Mouse (Mus musculus) forebrain, embryonic 14.5 days (tissue): ENCODE measurements around the gene Abcd1. TPM values are rescaled to one million over a fixed set of nuclear protein-coding genes. Genes with fewer than 3 reads are reported as not detected.

Source experiments
- ATAC-seq: fragments of 200-750 bp; cut with Nextera tagmentation; 2 replicates; pipeline ENCODE4 v1.8.0; 2017; ENCODE audit warnings: mild to moderate bottlenecking, moderate library complexity
- DNase-seq: peaks from one replicate; pipeline ENCODE4 v3.0.0-alpha.2; 2015; ENCODE audit warnings: low spot score
- H3K27ac ChIP-seq: fragments of 300-500 bp; sonication (generic); 2 replicates; pipeline ENCODE4 v1.5.1; 2014; ENCODE audit warnings: low read depth, mild to moderate bottlenecking, control low read depth, low read length, moderate library complexity
- H3K27me3 ChIP-seq: fragments of 300-500 bp; sonication (generic); replicated peaks from 2 replicates; pipeline ENCODE4 v1.6.1; 2014; ENCODE audit warnings: low read length, control low read depth, mixed read lengths; ENCODE audit not compliant: control insufficient read depth, insufficient read depth
- H3K36me3 ChIP-seq: fragments of 300-500 bp; sonication (generic); 2 replicates; pipeline ENCODE4 v1.6.1; 2014; ENCODE audit warnings: low read length, control low read depth; ENCODE audit not compliant: control insufficient read depth, insufficient read depth
- H3K4me1 ChIP-seq: fragments of 300-500 bp; sonication (generic); 2 replicates; pipeline ENCODE4 v1.6.1; 2014; ENCODE audit warnings: antibody characterized with exemption, low read length, control low read depth; ENCODE audit not compliant: control insufficient read depth, insufficient read depth
- H3K4me2 ChIP-seq: fragments of 300-500 bp; sonication (generic); 2 replicates; pipeline ENCODE4 v1.6.1; 2014; ENCODE audit warnings: mild to moderate bottlenecking, control low read depth, low read length
- H3K4me3 ChIP-seq: fragments of 300-500 bp; sonication (generic); 2 replicates; pipeline ENCODE4 v1.5.1; 2014; ENCODE audit warnings: low read depth, low read length, control low read depth
- H3K9ac ChIP-seq: fragments of 300-500 bp; sonication (generic); 2 replicates; pipeline ENCODE4 v1.6.1; 2014; ENCODE audit warnings: mild to moderate bottlenecking, low read length, control low read depth, moderate library complexity
- H3K9me3 ChIP-seq: fragments of 300-500 bp; sonication (generic); replicated peaks from 2 replicates; pipeline ENCODE4 v1.6.1; 2016; ENCODE audit warnings: low read length, control low read depth, mixed read lengths; ENCODE audit not compliant: control insufficient read depth
- WGBS: fragments of 180-500 bp; shearing (Covaris S2); extraction: QIAGEN DNeasy Blood & Tissue Kit; methylation state at CpG from one replicate; pipeline ENCODE4 v1.1.7; 2014; 5-methylcytosine and 5-hydroxymethylcytosine counted together
- polyA plus RNA-seq: library from polyadenylated mRNA; unstranded; fragments of >200 nt; fragmentation: Nextera tagmentation; extraction: Ambion mirVana; gene quantifications from 2 replicates; pipeline ENCODE4 v1.2.1, GENCODE M21; 2014

The Abcd1 gene
- polyA plus RNA-seq, 1 experiment from 2014 or later, result 7.3 TPM

- H3K4me3 ChIP-seq, result no peak overlapping the region
- DNase-seq (no peak), ATAC-seq (no peak)
- H3K9me3 ChIP-seq, result no peaks in the 10 kb centered on the region
- H3K27ac ChIP-seq, result no peak overlapping the region
- no peaks in the 10 kb centered on the region for H3K36me3 ChIP-seq
- no peak overlapping the region for H3K9ac ChIP-seq
- H3K27me3 ChIP-seq, result no peaks in the 10 kb centered on the region
- WGBS, result 77% methylated on average over 13 of the region's 13 CpGs
- no peak overlapping the region for H3K4me2 ChIP-seq
- H3K4me1 ChIP-seq, result no peaks in the 10 kb centered on the region
These were observed 42.4 kb downstream of the Abcd1 start for GRCm38 (mm10) chrX:73758611-73759290.

DNA sequence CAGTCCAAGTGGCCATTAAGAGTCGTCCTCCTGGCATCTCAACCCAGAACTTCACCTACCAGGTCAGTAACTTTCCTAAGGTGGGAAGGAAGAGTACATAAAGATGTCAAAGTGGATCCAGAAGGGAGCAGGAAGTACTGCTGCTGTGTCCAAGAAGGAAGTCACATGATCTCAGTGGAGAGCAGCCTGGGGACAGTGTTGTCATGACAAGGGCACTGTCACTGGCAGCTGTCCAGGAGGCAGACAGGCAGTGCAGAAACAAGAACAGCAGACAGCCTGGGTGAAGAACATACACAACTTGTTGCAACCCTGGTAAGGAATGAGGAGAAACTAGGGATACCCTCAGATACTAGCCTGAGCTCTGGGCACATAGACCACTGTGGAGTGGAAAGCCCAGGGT is 48.9 kb downstream of the Abcd1 start:
- no peak for DNase-seq
- Histone ChIP-seq H3K4me3 (no peak overlapping the region), H3K4me1 (no peaks in the 10 kb centered on the region), H3K27ac (no peak overlapping the region), H3K36me3 (no peaks in the 10 kb centered on the region), H3K4me2 (no peak overlapping the region), H3K9ac (no peak overlapping the region), H3K27me3 (no peaks in the 10 kb centered on the region), H3K9me3 (no peaks in the 10 kb centered on the region)
- ATAC-seq, result no peak
- 50% methylated on average over 1 of the region's 1 CpGs for WGBS

GRCm38 (mm10) chrX:73767267-73767666 is 50.9 kb downstream of the Abcd1 start:
- H3K4me2 ChIP-seq, result no peak overlapping the region
- no peak overlapping the region for H3K4me3 ChIP-seq
- DNase-seq (no peak), ATAC-seq (no peak)
- 66% methylated on average over 9 of the region's 9 CpGs for WGBS
- no peaks in the 10 kb centered on the region for H3K9me3 ChIP-seq
- no peak overlapping the region for H3K9ac ChIP-seq
- no peaks in the 10 kb centered on the region for H3K4me1 ChIP-seq
- H3K36me3 ChIP-seq, result no peaks in the 10 kb centered on the region
- no peaks in the 10 kb centered on the region for H3K27me3 ChIP-seq
- H3K27ac ChIP-seq, result no peak overlapping the region

- Histone ChIP-seq H3K4me2 (no peak within 1 kb of the TSS), H3K9me3 (no peaks in the 10 kb centered on the region), H3K27me3 (no peaks in the 10 kb centered on the region), H3K4me3 (no peak within 1 kb of the TSS), H3K9ac (no peak within 1 kb of the TSS), H3K36me3 (peaks cover 22% of the 10 kb centered on the region), H3K27ac (no peak within 1 kb of the TSS), H3K4me1 (no peaks in the 10 kb centered on the region)
- DNase-seq (no peak), ATAC-seq (no peak; the same call in 1 of the 2 replicates)
- whole genome bisulfite sequencing, result 66% methylated on average over 9 of the region's 9 CpGs
These were observed 57.9 kb downstream of the Abcd1 start, which contains the start of gene Srpk3 for GRCm38 (mm10) chrX:73774168-73774760. Srpk3 (plus strand) TSS chrX:73774405.

DNA sequence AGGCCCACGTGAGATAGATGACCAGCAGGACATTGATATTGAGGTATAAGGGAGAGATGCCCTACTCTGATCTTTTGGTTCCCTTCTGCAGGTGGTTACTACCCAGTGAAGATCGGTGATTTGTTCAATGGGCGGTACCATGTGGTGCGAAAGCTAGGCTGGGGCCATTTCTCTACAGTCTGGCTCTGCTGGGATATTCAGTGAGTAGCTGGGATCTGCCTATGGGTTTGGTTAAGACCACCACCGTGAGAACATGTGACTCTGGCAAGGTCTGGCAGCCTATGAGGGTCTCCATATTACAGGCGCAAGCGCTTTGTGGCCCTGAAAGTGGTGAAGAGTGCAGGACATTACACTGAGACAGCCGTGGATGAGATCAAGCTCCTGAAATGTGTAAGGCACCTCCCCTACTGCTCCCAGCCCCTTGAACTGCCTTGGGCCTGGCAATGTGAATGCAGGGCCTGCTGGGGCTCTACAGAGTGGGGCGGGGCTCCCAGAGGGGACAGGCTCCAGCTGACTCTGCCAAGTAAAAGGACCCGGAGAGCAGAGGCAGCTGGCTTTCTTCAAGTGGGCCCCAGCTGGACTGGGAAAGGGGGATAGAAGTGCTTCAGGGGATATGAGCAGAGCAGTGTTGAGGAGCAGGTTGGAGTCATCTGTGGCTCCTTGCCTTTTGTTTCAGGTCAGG is 58.5 kb downstream of the Abcd1 start:
- no peak overlapping the region for H3K4me3 ChIP-seq
- no peak for DNase-seq
- no peaks in the 10 kb centered on the region for H3K4me1 ChIP-seq
- H3K36me3 ChIP-seq, result peaks cover 29% of the 10 kb centered on the region
- WGBS, result 72% methylated on average over 10 of the region's 10 CpGs
- peak; percentile 46; the same call in 1 of the 2 replicates for ATAC-seq
- no peak overlapping the region for H3K4me2 ChIP-seq
- H3K27ac ChIP-seq, result no peak overlapping the region
- no peaks in the 10 kb centered on the region for H3K27me3 ChIP-seq
- no peak overlapping the region for H3K9ac ChIP-seq
- no peaks in the 10 kb centered on the region for H3K9me3 ChIP-seq

DNA sequence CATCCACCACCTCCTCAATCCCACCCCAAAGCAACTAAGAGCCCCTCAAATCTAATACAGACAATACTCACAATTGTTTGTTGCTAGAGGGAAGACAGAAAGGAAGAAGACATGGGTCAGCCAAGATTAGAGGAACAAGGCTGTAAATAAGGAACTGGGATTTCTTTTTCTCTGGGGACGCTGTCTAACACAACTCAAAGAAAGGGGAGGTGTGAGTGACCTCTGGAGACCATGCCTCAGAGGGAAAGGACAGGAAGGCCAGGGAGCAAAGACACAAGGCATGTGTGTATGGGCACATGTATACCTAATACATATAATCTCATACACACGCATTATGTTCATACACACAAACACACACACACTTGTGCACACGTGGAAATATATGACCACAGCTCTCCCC is 65.8 kb downstream of the Abcd1 start:
- no peak for ATAC-seq
- Histone ChIP-seq H3K4me2 (no peak overlapping the region), H3K27me3 (no peaks in the 10 kb centered on the region), H3K27ac (no peak overlapping the region), H3K4me1 (peaks cover 8% of the 10 kb centered on the region; the same call in 1 of the 2 replicates), H3K9me3 (no peaks in the 10 kb centered on the region), H3K9ac (no peak overlapping the region), H3K4me3 (no peak overlapping the region), H3K36me3 (peaks cover 43% of the 10 kb centered on the region)
- DNase-seq, result no peak
- WGBS, result 91% methylated on average over 3 of the region's 3 CpGs

DNA sequence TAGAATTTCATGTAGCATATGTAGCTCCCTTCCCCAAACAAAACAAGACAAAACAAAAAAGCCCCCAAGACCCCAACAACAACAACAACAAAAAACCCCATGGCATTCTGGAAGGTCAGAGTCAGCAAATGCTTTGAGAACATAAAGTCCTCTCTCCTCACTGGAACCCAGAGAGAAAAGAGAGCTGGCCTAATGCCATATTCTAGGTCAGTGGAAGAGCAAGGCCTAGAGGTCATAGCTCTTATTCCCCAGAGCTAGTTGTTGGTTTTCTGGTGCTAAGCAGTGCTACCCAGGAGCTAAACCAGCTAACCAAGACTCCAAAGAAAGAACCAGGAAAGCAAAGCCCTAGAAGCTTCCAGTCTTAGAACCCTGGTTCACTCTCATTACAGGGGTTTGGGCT is 69.3 kb downstream of the Abcd1 start:
- Histone ChIP-seq H3K27me3 (no peaks in the 10 kb centered on the region), H3K36me3 (peaks cover 15% of the 10 kb centered on the region), H3K9me3 (no peaks in the 10 kb centered on the region), H3K4me2 (peak overlapping the region; percentile 57), H3K9ac (peak overlapping the region; percentile 68), H3K4me3 (peak overlapping the region; percentile 50), H3K27ac (no peak overlapping the region), H3K4me1 (peaks cover 11% of the 10 kb centered on the region; the same call in 1 of the 2 replicates)
- no peak for DNase-seq
- no peak for ATAC-seq

DNA sequence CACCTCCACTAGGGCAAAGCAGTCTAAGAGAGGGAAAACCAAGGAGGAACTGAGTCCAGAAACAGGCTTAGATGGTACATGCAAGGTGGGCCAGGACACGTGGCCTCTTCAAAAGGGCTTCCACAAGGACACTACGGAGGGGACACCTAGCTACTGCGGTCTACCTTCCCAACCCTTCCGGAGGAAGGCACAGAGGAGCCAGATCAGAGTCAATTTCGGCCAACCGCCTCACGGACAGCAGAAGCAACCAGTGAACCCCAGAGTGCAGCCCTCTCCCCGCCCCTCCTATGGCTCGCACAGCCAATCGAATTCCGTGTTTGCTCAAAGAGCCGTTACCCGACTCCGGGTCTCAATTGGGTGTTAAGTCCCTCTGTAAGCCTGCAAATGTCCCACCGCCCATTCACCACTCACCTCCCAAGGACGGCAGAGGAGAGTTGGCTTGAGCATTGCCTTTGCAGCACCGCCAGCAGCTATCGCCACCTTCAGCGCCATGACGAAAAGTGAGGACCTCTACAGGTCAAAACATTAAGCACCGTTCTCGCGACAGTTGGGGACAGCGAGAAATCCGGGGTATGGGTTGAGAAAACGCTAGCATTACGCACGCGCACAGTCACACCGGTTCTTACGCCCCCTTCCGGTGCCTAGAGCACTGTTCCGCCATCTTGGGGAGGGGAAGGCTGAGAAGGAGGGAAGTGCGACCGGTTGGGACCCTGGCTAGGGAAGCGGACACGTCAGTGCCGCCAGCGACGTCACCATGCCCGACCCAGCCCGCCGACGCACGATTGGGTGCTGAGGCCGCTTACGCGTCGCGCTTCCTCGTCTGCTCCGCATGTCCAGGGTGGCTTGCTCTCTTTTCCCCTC is 70.2 kb downstream of the Abcd1 start, which contains the start of the genes Idh3g and Ssr4:
Gene Idh3g, minus strand, starts transcription at position 534 of the 861 bp plus-strand sequence.
Gene Ssr4, plus strand, starts transcription at position 665 of the 861 bp plus-strand sequence.
- Histone ChIP-seq H3K4me2 (peak within 1 kb of the TSS; percentile 57), H3K4me1 (peaks cover 11% of the 10 kb centered on the region; the same call in 1 of the 2 replicates), H3K27me3 (no peaks in the 10 kb centered on the region), H3K36me3 (peaks cover 17% of the 10 kb centered on the region), H3K4me3 (peak within 1 kb of the TSS; percentile 50), H3K9ac (peak within 1 kb of the TSS; percentile 76), H3K27ac (peak within 1 kb of the TSS; percentile 81), H3K9me3 (no peaks in the 10 kb centered on the region)
- 36% methylated on average over 52 of the region's 52 CpGs for WGBS
- DNase-seq (peak; percentile 97), ATAC-seq (peak; percentile 97)
